Mouse (Mus musculus): ENCODE data around the gene Gm21761.
"Not testable (repeated sequence)": the region's sequence is repeated elsewhere in the genome, so short reads cannot be mapped to it uniquely, and the experiment has no call there.

Gene Gm21761

GRCm38 (mm10) chr13:119929172-119929571, at the start of gene Gm21761:
Gene Gm21761 (minus strand): TSS chr13:119929272.
- DNase-seq (ENCODE audit: low spot score in 2 of 2), result not testable (repeated sequence)

GRCm38 (mm10) chr13:119969163-119969562, 40.1 kb upstream of the Gm21761 start:
- DNase-seq (ENCODE audit: low spot score in 2 of 2), result not testable (repeated sequence)

GRCm38 (mm10) chr13:119968193-119968592, 39.1 kb upstream of the Gm21761 start:
- DNase-seq (ENCODE audit: low spot score in 2 of 2), result not testable (repeated sequence)

- DNase-seq (ENCODE audit: low spot score in 2 of 2), result peak in 1 of 2 experiments; percentile 13
These were observed 36.9 kb upstream of the Gm21761 start for GRCm38 (mm10) chr13:119965968-119966367.

GRCm38 (mm10) chr13:119965302-119965952, 36.4 kb upstream of the Gm21761 start:
- not testable (repeated sequence) for DNase-seq (ENCODE audit: low spot score in 2 of 2)

- DNase-seq (ENCODE audit: low spot score in 2 of 2), result not testable (repeated sequence)
These were observed 33.8 kb upstream of the Gm21761 start for GRCm38 (mm10) chr13:119962856-119963255.

GRCm38 (mm10) chr13:119955567-119955966, 26.5 kb upstream of the Gm21761 start:
- not testable (repeated sequence) for DNase-seq (ENCODE audit: low spot score in 2 of 2)

- not testable (repeated sequence) for DNase-seq (ENCODE audit: low spot score in 2 of 2)
These were observed 26.0 kb upstream of the Gm21761 start for GRCm38 (mm10) chr13:119955089-119955488.

- not testable (repeated sequence) for DNase-seq (ENCODE audit: low spot score in 2 of 2)
These were observed 21.6 kb upstream of the Gm21761 start, which contains the start of gene B020031M17Rik for GRCm38 (mm10) chr13:119950706-119951105. Gene B020031M17Rik (minus strand): TSS chr13:119950806.

GRCm38 (mm10) chr13:119924597-119925340, 4.3 kb downstream of the Gm21761 start:
- DNase-seq (ENCODE audit: low spot score in 2 of 2), result not testable (repeated sequence)

- not testable (repeated sequence) for DNase-seq (ENCODE audit: low spot score in 2 of 2)
These were observed 11.9 kb downstream of the Gm21761 start for GRCm38 (mm10) chr13:119916966-119917722.

- not testable (repeated sequence) for DNase-seq (ENCODE audit: low spot score in 2 of 2)
These were observed 12.6 kb downstream of the Gm21761 start for GRCm38 (mm10) chr13:119916449-119916848.

- DNase-seq (ENCODE audit: low spot score in 2 of 2), result not testable (repeated sequence)
These were observed 30.5 kb downstream of the Gm21761 start for GRCm38 (mm10) chr13:119898549-119898948.

- not testable (repeated sequence) for DNase-seq (ENCODE audit: low spot score in 2 of 2)
These were observed 34.4 kb downstream of the Gm21761 start, which contains the start of gene Tcstv1 for GRCm38 (mm10) chr13:119894685-119895084. Gene Tcstv1 (minus strand): TSS chr13:119894785.

- not testable (repeated sequence) for DNase-seq (ENCODE audit: low spot score in 2 of 2)
These were observed 42.2 kb downstream of the Gm21761 start for GRCm38 (mm10) chr13:119886896-119887295.

GRCm38 (mm10) chr13:119864395-119864999, 64.6 kb downstream of the Gm21761 start:
- DNase-seq (ENCODE audit: low spot score in 2 of 2), result not testable (repeated sequence)

GRCm38 (mm10) chr13:119862399-119862798, 66.7 kb downstream of the Gm21761 start:
- DNase-seq (ENCODE audit: low spot score in 2 of 2), result not testable (repeated sequence)

Measured in urinary bladder, postnatal 36 days (tissue).